Mouse (Mus musculus): ENCODE data around the gene Wnt7b. TPM values are rescaled to one million over a fixed set of nuclear protein-coding genes. Genes with fewer than 3 reads are reported as not detected.

Wnt7b gene
- polyA plus RNA-seq, 1 experiment = 3.4 TPM

DNA sequence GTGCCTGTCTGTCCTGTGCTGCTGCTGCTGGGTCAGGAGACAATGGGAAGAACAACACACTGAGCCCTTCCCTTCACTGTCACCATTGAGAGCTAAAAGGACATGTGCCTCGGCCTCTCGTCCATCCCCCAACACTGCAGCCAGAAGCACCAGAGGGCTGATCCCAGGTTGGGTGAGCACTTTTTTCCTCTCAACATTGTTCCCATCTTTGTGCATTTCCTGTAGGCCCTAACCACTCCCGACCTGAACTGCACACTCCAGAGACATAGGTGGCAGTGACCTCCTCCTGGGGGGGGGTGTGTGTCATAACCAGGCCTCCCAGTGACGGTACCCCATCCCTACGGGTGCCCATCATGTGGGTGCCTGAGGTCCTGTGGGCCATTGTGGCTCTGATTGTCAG lies 27.8 kb upstream of the Wnt7b start:
- no peaks in the 10 kb centered on the region for H3K27me3 ChIP-seq (ENCODE audit: control insufficient read depth, insufficient read depth, low read length)
- peaks cover 7% of the 10 kb centered on the region for H3K4me1 ChIP-seq (replicated peaks; ENCODE audit: control insufficient read depth, insufficient read depth, low read length)

DNA sequence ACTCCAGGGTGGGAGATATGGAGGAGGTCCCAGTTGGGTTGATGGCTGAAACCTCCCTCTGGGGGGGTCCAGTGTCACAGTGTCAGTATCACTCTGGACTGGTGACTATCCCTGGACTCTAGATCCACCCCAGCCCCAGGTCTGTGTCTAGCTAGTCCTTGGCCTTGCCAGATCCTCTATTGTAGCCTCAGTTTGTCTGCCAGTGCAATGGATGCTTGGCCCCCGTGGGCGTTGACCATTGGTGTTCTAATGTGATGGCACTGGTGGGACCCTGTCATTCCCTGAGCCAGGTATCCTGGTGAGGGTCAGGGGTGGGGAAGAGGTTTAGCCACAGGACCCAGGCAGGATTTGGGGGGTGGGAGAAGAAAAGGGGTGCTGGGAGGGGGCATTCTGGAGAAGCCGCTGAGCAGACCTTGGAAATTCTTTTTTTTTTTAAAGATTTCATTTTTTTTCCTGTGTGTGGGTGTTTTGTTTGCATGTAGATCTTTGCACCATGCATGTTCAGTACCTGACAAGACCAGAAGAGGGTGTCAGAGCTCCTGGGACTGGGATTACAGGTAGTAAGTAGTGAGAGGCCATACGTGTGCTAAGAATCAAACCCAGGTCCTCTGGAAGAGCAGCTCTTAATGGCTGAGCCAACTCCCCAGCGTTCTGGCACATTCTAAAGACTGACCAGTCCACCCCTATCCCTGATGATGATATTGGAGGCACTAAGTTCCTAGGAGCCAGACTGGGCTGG lies 27.2 kb upstream of the Wnt7b start:
- Histone ChIP-seq H3K36me3 (ENCODE audit: control insufficient read depth, insufficient read depth, low read length) (no peaks in the 10 kb centered on the region), H3K27me3 (ENCODE audit: control insufficient read depth, insufficient read depth, low read length) (no peaks in the 10 kb centered on the region), H3K4me3 (ENCODE audit: control insufficient read depth, insufficient read depth, low read length) (no peak overlapping the region), H3K4me1 (replicated peaks; ENCODE audit: control insufficient read depth, insufficient read depth, low read length) (peaks cover 7% of the 10 kb centered on the region), H3K27ac (ENCODE audit: control insufficient read depth, insufficient read depth, low read length) (no peak overlapping the region)
- WGBS = 89% methylated on average over 5 of the region's 5 CpGs
- DNase-seq = no peak
- TF ChIP-seq POLR2A (IDR thresholded peaks at IDR 0.05; ENCODE audit: control insufficient read depth, extremely low read depth, insufficient read depth, low read length, poor library complexity) = no peak
- TF ChIP-seq CTCF (IDR thresholded peaks at IDR 0.05; ENCODE audit: borderline replicate concordance, control insufficient read depth, extremely low read depth, insufficient read depth, low read length, poor library complexity) = no peak

More for the DNA sequence above, 27.8 kb upstream of the Wnt7b start:
- H3K4me3 ChIP-seq (ENCODE audit: control insufficient read depth, insufficient read depth, low read length) = no peak overlapping the region
- no peaks in the 10 kb centered on the region for H3K36me3 ChIP-seq (ENCODE audit: control insufficient read depth, insufficient read depth, low read length)
- 71% methylated on average over 5 of the region's 5 CpGs for WGBS
- H3K27ac ChIP-seq (ENCODE audit: control insufficient read depth, insufficient read depth, low read length) = no peak overlapping the region
- no peak for DNase-seq
- TF ChIP-seq CTCF (IDR thresholded peaks at IDR 0.05; ENCODE audit: borderline replicate concordance, control insufficient read depth, extremely low read depth, insufficient read depth, low read length, poor library complexity) (no peak), POLR2A (IDR thresholded peaks at IDR 0.05; ENCODE audit: control insufficient read depth, extremely low read depth, insufficient read depth, low read length, poor library complexity) (no peak)

DNA sequence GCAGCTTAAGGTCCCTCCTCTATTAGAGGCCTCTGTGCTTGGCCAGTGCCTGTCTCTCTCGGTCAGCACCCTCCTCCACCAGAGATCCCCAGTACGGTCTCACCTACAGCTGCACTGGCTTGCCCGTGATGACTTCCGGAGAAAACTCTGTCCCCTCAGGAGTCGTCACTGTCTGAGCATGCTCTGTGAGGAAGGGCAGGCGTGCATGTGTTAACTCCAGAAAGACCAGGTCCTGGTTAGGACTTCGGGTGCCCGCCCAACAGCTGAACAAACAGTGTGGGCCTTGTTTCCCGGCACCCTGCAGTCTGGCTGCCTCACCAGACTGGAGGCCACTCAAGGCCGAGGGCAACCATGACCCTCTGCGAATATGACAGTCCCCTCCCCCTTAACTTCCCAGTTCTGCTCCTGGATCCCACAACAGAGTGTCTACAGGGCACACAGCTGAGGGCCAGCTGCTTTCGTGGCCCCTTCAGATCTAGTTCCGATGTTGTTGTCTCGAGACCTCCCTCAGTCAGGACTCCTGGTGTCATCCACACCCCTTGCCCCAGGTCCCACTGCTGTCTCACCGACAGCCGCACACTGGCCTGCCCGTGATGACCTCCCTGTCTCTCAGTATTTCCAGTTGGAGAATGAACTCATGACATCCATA lies 23.8 kb upstream of the Wnt7b start:
- Histone ChIP-seq H3K27me3 (ENCODE audit: control insufficient read depth, insufficient read depth, low read length) (no peaks in the 10 kb centered on the region), H3K4me3 (ENCODE audit: control insufficient read depth, insufficient read depth, low read length) (no peak overlapping the region), H3K27ac (ENCODE audit: control insufficient read depth, insufficient read depth, low read length) (no peak overlapping the region), H3K4me1 (replicated peaks; ENCODE audit: control insufficient read depth, insufficient read depth, low read length) (peaks cover 14% of the 10 kb centered on the region), H3K36me3 (ENCODE audit: control insufficient read depth, insufficient read depth, low read length) (no peaks in the 10 kb centered on the region)
- TF ChIP-seq CTCF (IDR thresholded peaks at IDR 0.05; ENCODE audit: borderline replicate concordance, control insufficient read depth, extremely low read depth, insufficient read depth, low read length, poor library complexity) (no peak), POLR2A (IDR thresholded peaks at IDR 0.05; ENCODE audit: control insufficient read depth, extremely low read depth, insufficient read depth, low read length, poor library complexity) (no peak)
- WGBS = 87% methylated on average over 17 of the region's 17 CpGs
- no peak for DNase-seq

DNA sequence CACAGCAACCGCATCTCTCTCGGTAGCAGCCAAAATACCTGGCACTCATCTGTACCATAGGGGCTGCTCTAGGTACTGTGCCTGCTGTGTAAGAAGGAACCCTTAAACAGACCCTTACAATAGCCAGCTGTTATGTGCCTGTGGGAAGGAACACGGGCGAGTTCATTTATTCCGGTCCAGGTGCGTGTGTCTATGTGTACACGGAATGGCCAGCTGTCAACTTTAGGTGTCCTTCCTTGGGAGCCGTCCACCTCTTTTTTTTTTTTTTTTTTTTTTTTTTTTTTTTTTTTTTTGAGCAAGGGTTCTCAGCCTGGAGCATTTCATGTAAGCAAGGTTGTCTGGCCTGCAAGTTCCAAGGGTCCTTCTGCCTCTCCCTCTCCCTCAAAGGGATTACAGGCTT lies 22.7 kb upstream of the Wnt7b start:
- no peak overlapping the region for H3K4me3 ChIP-seq (ENCODE audit: control insufficient read depth, insufficient read depth, low read length)
- no peaks in the 10 kb centered on the region for H3K36me3 ChIP-seq (ENCODE audit: control insufficient read depth, insufficient read depth, low read length)
- TF ChIP-seq CTCF (IDR thresholded peaks at IDR 0.05; ENCODE audit: borderline replicate concordance, control insufficient read depth, extremely low read depth, insufficient read depth, low read length, poor library complexity) = no peak
- TF ChIP-seq POLR2A (IDR thresholded peaks at IDR 0.05; ENCODE audit: control insufficient read depth, extremely low read depth, insufficient read depth, low read length, poor library complexity) = no peak
- peaks cover 19% of the 10 kb centered on the region for H3K4me1 ChIP-seq (replicated peaks; ENCODE audit: control insufficient read depth, insufficient read depth, low read length)
- H3K27me3 ChIP-seq (ENCODE audit: control insufficient read depth, insufficient read depth, low read length) = no peaks in the 10 kb centered on the region
- 97% methylated on average over 8 of the region's 8 CpGs for WGBS
- H3K27ac ChIP-seq (ENCODE audit: control insufficient read depth, insufficient read depth, low read length) = no peak overlapping the region
- DNase-seq = no peak

DNA sequence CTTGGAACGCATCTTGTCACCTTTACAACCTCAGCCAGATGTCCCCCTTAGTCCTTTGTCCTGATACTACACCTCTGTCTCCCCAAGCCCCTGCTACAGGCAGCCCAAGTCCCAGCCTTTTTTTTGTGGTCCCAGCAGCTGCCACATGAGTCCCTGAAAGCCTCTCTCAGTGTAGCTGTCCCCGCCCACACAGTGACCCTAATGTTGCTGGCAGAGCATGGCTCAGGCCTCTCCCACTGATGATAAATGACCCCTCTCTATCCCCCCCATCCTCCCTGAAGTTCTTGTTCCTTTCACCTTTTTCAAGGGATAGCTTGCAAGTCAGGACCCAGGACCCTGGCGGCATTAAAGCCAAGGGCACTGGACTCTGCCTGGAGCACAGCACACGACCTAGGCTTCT lies 22.2 kb upstream of the Wnt7b start:
- no peak overlapping the region for H3K27ac ChIP-seq (ENCODE audit: control insufficient read depth, insufficient read depth, low read length)
- no peak for TF ChIP-seq POLR2A (IDR thresholded peaks at IDR 0.05; ENCODE audit: control insufficient read depth, extremely low read depth, insufficient read depth, low read length, poor library complexity)
- TF ChIP-seq CTCF (IDR thresholded peaks at IDR 0.05; ENCODE audit: borderline replicate concordance, control insufficient read depth, extremely low read depth, insufficient read depth, low read length, poor library complexity) = no peak
- 88% methylated on average over 4 of the region's 4 CpGs for WGBS
- no peak for DNase-seq
- no peaks in the 10 kb centered on the region for H3K27me3 ChIP-seq (ENCODE audit: control insufficient read depth, insufficient read depth, low read length)
- no peak overlapping the region for H3K4me3 ChIP-seq (ENCODE audit: control insufficient read depth, insufficient read depth, low read length)
- no peaks in the 10 kb centered on the region for H3K36me3 ChIP-seq (ENCODE audit: control insufficient read depth, insufficient read depth, low read length)
- peaks cover 21% of the 10 kb centered on the region for H3K4me1 ChIP-seq (replicated peaks; ENCODE audit: control insufficient read depth, insufficient read depth, low read length)

DNA sequence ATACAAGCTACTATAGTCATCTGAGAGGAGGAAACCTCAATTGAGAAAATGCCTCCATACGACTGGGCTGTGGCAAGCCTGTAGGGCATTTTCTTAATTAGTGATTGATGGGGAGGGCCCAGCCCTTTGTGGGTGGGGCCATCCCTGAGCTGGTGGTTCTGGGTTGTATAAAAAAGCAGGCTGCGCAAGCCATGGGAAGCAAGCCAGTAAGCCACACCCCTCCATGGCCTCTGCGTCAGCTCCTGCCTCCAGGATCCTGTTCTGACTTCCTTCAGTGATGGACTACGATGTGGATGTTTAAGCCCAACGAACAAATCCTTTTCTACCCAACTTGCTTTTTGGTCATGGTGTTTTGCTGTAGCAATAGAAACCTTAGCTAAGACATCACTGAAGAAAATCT lies 21.1 kb upstream of the Wnt7b start:
- Histone ChIP-seq H3K27me3 (ENCODE audit: control insufficient read depth, insufficient read depth, low read length) (no peaks in the 10 kb centered on the region), H3K36me3 (ENCODE audit: control insufficient read depth, insufficient read depth, low read length) (no peaks in the 10 kb centered on the region), H3K4me1 (replicated peaks; ENCODE audit: control insufficient read depth, insufficient read depth, low read length) (peaks cover 21% of the 10 kb centered on the region), H3K4me3 (ENCODE audit: control insufficient read depth, insufficient read depth, low read length) (no peak overlapping the region), H3K27ac (ENCODE audit: control insufficient read depth, insufficient read depth, low read length) (no peak overlapping the region)
- no peak for TF ChIP-seq POLR2A (IDR thresholded peaks at IDR 0.05; ENCODE audit: control insufficient read depth, extremely low read depth, insufficient read depth, low read length, poor library complexity)
- no peak for TF ChIP-seq CTCF (IDR thresholded peaks at IDR 0.05; ENCODE audit: borderline replicate concordance, control insufficient read depth, extremely low read depth, insufficient read depth, low read length, poor library complexity)
- no peak for DNase-seq
- 80% methylated on average over 5 of the region's 5 CpGs for WGBS

Measured in thymus, adult 2 months (tissue).